Mouse (Mus musculus) intestine, embryonic 14.5 days (tissue): Measurements from ENCODE around the gene Cdrt4. TPM values are rescaled to one million over a fixed set of nuclear protein-coding genes. Genes with fewer than 3 reads are reported as not detected.

Source experiments
- polyA plus RNA-seq: library from polyadenylated mRNA; unstranded; fragments of >200 nt; fragmentation: Nextera tagmentation; extraction: Ambion mirVana; gene quantifications from 2 replicates; pipeline ENCODE4 v1.2.1, GENCODE M21; 2014

Gene Cdrt4
- polyA plus RNA-seq, 1 experiment from 2014 or later, result 0.35 TPM

Other genes with a start within 250 kb of the Cdrt4 start
- 7.7 and 8.9 TPM in 2 replicates for gene Zfp287, start 219.3 kb upstream of the Cdrt4 start, polyA plus RNA-seq
- 0.73 TPM in 1 of 2 replicates, not detected in the other for gene Gm10428, start 198.1 kb upstream of the Cdrt4 start, polyA plus RNA-seq
- 19.3 and 20.3 TPM in 2 replicates for gene Zfp286, start 161.7 kb upstream of the Cdrt4 start, polyA plus RNA-seq
- gene Trim16, start 131.0 kb upstream of the Cdrt4 start, polyA plus RNA-seq, result 13.1 and 14.4 TPM in 2 replicates
- 0.26 and 0.55 TPM in 2 replicates for gene Fbxw10, start 104.1 kb upstream of the Cdrt4 start, polyA plus RNA-seq
- gene Tvp23b, start 71.7 kb upstream of the Cdrt4 start, polyA plus RNA-seq, result 59.3 and 61.8 TPM in 2 replicates
- gene Tekt3, start 110.5 kb downstream of the Cdrt4 start, polyA plus RNA-seq, result not detected in 2 replicates
- 120 and 133 TPM in 2 replicates for gene Pmp22, start 177.8 kb downstream of the Cdrt4 start, polyA plus RNA-seq